Mouse (Mus musculus) embryonic facial prominence, embryonic 13.5 days (tissue): Measurements from ENCODE around the gene Krcc1. TPM values are rescaled to one million over a fixed set of nuclear protein-coding genes. Genes with fewer than 3 reads are reported as not detected.

ENCODE experiments used
- ATAC-seq: fragments of 200-750 bp; cut with Nextera tagmentation; 2 replicates; pipeline ENCODE4 v1.8.0; 2017; ENCODE audit warnings: low read depth; ENCODE audit not compliant: insufficient number of reproducible peaks, insufficient read depth, low FRiP score, low TSS enrichment
- H3K27ac ChIP-seq: fragments of 300-500 bp; sonication (generic); 2 replicates; pipeline ENCODE4 v1.5.1; 2015; ENCODE audit warnings: moderate library complexity, mild to moderate bottlenecking, inconsistent platforms
- H3K27me3 ChIP-seq: fragments of 300-500 bp; sonication (generic); 2 replicates; pipeline ENCODE4 v1.6.1; 2015; ENCODE audit warnings: mild to moderate bottlenecking, inconsistent platforms
- H3K36me3 ChIP-seq: fragments of 300-500 bp; sonication (generic); 2 replicates; pipeline ENCODE4 v1.6.1; 2015; ENCODE audit warnings: mild to moderate bottlenecking, inconsistent platforms
- H3K4me1 ChIP-seq: fragments of 300-500 bp; sonication (generic); 2 replicates; pipeline ENCODE4 v1.6.1; 2015; ENCODE audit warnings: inconsistent platforms
- H3K4me2 ChIP-seq: fragments of 300-500 bp; sonication (generic); 2 replicates; pipeline ENCODE4 v1.6.1; 2015; ENCODE audit warnings: moderate library complexity, mild to moderate bottlenecking, inconsistent platforms
- H3K4me3 ChIP-seq: fragments of 300-500 bp; sonication (generic); 2 replicates; pipeline ENCODE4 v1.5.1; 2015; ENCODE audit warnings: mild to moderate bottlenecking, inconsistent platforms
- H3K9ac ChIP-seq: fragments of 300-500 bp; sonication (generic); 2 replicates; pipeline ENCODE4 v1.6.1; 2015; ENCODE audit warnings: mild to moderate bottlenecking, inconsistent platforms
- H3K9me3 ChIP-seq: fragments of 300-500 bp; sonication (generic); 2 replicates; pipeline ENCODE4 v1.6.1; 2016; ENCODE audit warnings: inconsistent platforms
- WGBS: fragments of 180-500 bp; shearing (Covaris S2); methylation state at CpG from one replicate; pipeline ENCODE4 v1.1.7; 2015; ENCODE audit warnings: mixed read lengths; 5-methylcytosine and 5-hydroxymethylcytosine counted together
- polyA plus RNA-seq: library from polyadenylated mRNA; unstranded; fragments of >200 nt; fragmentation: Nextera tagmentation; extraction: Ambion mirVana; gene quantifications from 2 replicates; pipeline ENCODE4 v1.2.1, GENCODE M21; 2015

The Krcc1 gene
- 38.3 and 41.4 TPM in 2 replicates for polyA plus RNA-seq

GRCm38 (mm10) chr6:71271389-71272315 lies at the start of gene Krcc1:
Gene Krcc1, plus strand, starts transcription at chr6:71271677.
- Histone ChIP-seq H3K9me3 (no peaks in the 10 kb centered on the region), H3K27me3 (no peaks in the 10 kb centered on the region), H3K4me3 (peak within 1 kb of the TSS; percentile 93), H3K4me1 (peaks cover 14% of the 10 kb centered on the region), H3K9ac (peak within 1 kb of the TSS; percentile 99), H3K4me2 (peak within 1 kb of the TSS; percentile 77), H3K27ac (peak within 1 kb of the TSS; percentile 96), H3K36me3 (no peaks in the 10 kb centered on the region)
- ATAC-seq = peak; percentile 95
- WGBS = 1% methylated on average over 80 of the region's 84 CpGs

DNA sequence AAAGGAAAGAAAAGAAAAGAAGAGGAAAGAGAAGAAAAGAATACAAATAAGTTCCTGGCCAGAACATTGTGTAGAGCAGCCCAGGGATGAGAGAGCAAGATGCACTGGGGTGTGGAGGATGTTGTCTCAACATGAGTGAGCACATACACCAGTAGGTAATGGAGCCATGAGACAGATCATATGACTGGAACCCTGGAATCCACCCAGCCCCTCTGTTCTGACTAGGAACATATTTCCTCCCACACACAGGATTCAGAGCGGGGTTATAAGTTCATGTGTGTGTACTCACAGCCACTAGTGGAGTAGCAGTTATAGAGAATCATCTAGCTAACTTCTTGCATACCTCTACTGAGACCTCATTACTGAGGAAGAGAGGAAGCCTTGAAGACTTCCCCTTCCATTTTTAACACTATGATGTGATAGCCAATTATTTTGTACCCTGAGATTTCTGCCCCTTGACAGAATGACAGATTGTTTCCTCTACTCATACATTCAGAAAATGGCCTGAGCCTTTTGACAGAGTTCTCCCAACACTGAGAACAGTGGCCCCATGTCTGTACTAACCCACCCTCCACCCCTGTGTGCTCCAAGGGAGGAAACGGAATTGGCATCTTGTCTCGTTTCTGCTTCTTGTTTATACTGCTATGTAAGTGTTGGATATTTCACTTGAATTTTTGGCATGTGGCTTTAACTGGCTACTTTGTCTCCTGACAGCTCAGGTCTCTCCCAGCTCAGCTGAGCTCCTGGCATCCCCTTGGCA lies 47.1 kb upstream of the Krcc1 start:
- Histone ChIP-seq H3K4me2 (no peak overlapping the region), H3K9me3 (no peaks in the 10 kb centered on the region), H3K27ac (no peak overlapping the region), H3K27me3 (no peaks in the 10 kb centered on the region), H3K9ac (no peak overlapping the region), H3K4me1 (peaks cover 14% of the 10 kb centered on the region), H3K36me3 (no peaks in the 10 kb centered on the region), H3K4me3 (no peak overlapping the region)
- WGBS = 86% methylated on average over 3 of the region's 3 CpGs
- no peak for ATAC-seq

- Histone ChIP-seq H3K4me2 (no peak overlapping the region), H3K4me1 (peaks cover 14% of the 10 kb centered on the region), H3K4me3 (no peak overlapping the region), H3K9ac (no peak overlapping the region), H3K27ac (no peak overlapping the region), H3K36me3 (no peaks in the 10 kb centered on the region), H3K9me3 (no peaks in the 10 kb centered on the region), H3K27me3 (no peaks in the 10 kb centered on the region)
- ATAC-seq = no peak
- WGBS = 42% methylated on average over 6 of the region's 6 CpGs
These were observed 44.9 kb upstream of the Krcc1 start for GRCm38 (mm10) chr6:71226544-71226943.

DNA sequence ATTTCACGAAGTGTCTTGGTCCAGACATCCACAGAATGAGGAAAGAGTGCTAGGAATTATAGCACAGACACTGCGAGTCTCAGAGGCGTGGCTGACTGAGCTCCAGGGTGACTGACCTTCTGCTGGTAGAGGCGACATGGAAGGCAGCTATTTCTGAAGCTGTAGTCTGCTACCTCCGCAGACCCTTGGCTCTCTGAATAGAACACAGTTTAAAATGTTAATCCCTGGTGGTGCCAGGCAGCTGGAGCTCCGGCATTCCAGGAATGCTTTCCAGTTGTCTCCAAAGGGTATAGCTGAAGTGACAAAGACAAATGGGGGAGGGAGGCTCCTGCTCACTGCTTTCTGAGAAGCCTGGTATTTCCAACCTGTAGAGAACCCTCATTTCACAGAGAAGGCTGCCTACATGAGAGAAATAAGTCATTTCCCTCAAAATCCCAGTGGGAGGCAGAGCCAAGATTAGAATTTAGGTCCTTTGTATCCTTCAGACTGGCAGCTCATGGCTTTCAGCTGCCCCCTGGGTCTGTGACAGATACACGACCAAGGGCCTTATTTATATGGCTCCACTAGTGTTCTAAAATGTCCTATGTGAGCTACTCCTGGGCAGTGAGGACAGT lies 44.2 kb upstream of the Krcc1 start:
- 10% methylated on average over 7 of the region's 7 CpGs for WGBS
- no peak for ATAC-seq
- H3K4me3 ChIP-seq = no peak overlapping the region
- H3K27me3 ChIP-seq = no peaks in the 10 kb centered on the region
- H3K9me3 ChIP-seq = no peaks in the 10 kb centered on the region
- H3K4me1 ChIP-seq = peaks cover 14% of the 10 kb centered on the region
- H3K4me2 ChIP-seq = peak overlapping the region; percentile 1; the same call in 1 of the 2 replicates
- no peaks in the 10 kb centered on the region for H3K36me3 ChIP-seq
- H3K27ac ChIP-seq = no peak overlapping the region
- no peak overlapping the region for H3K9ac ChIP-seq

- Histone ChIP-seq H3K36me3 (no peaks in the 10 kb centered on the region), H3K4me2 (no peak overlapping the region), H3K27ac (no peak overlapping the region), H3K27me3 (no peaks in the 10 kb centered on the region), H3K9ac (no peak overlapping the region), H3K9me3 (no peaks in the 10 kb centered on the region), H3K4me3 (no peak overlapping the region), H3K4me1 (no peaks in the 10 kb centered on the region)
- 77% methylated on average over 13 of the region's 13 CpGs for WGBS
- ATAC-seq = no peak
These were observed 36.4 kb upstream of the Krcc1 start for GRCm38 (mm10) chr6:71235121-71235520.

GRCm38 (mm10) chr6:71235944-71236343 lies 35.5 kb upstream of the Krcc1 start:
- ATAC-seq = no peak
- no peak overlapping the region for H3K27ac ChIP-seq
- H3K4me3 ChIP-seq = no peak overlapping the region
- WGBS = 77% methylated on average over 3 of the region's 3 CpGs
- no peaks in the 10 kb centered on the region for H3K4me1 ChIP-seq
- no peaks in the 10 kb centered on the region for H3K9me3 ChIP-seq
- no peak overlapping the region for H3K9ac ChIP-seq
- H3K27me3 ChIP-seq = no peaks in the 10 kb centered on the region
- H3K36me3 ChIP-seq = no peaks in the 10 kb centered on the region
- no peak overlapping the region for H3K4me2 ChIP-seq

DNA sequence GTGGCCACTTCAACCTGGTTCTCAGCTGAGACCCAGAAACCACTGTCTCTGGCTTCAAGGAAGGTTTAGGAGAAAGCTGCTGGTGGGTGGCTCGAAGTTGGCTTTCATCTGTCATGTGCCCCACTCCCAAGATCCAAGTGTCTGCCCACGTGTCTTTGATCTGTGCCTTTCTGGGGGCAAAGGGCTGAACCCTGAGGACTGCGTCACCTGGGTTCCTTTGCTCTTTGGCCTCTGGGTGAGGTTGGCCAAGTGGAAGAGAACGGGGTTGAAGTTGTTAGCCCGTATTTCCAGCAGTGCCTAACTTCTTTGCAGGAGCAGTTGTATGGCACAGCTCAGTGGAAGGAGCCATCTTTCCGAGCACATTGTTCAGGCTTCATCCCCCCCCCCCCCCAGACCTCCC lies 35.0 kb upstream of the Krcc1 start:
- WGBS = 80% methylated on average over 6 of the region's 6 CpGs
- no peak for ATAC-seq
- H3K27me3 ChIP-seq = no peaks in the 10 kb centered on the region
- H3K36me3 ChIP-seq = no peaks in the 10 kb centered on the region
- no peak overlapping the region for H3K27ac ChIP-seq
- H3K4me1 ChIP-seq = no peaks in the 10 kb centered on the region
- no peak overlapping the region for H3K4me2 ChIP-seq
- no peaks in the 10 kb centered on the region for H3K9me3 ChIP-seq
- no peak overlapping the region for H3K4me3 ChIP-seq
- no peak overlapping the region for H3K9ac ChIP-seq

DNA sequence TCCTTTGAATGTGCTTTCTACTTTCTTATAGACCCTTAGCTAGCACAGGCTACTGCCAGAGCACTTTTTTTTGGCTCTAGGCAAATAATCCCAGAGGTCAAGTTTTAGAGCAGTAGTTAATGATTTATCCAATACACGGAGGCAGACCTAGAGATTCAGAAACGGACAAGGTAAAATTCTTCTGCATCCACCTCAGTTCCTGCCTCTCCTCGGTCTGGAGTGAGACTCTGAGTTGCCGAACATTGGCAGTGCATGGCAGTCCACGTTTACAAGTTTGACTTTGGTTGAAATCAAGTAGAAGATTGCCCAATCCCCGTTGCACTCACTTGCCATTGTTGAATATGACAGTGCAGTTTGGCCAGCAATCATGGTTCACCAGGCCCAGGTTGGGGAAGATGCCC lies 34.4 kb upstream of the Krcc1 start:
- Histone ChIP-seq H3K36me3 (no peaks in the 10 kb centered on the region), H3K9me3 (no peaks in the 10 kb centered on the region), H3K27me3 (no peaks in the 10 kb centered on the region), H3K4me3 (no peak overlapping the region), H3K4me1 (no peaks in the 10 kb centered on the region), H3K9ac (no peak overlapping the region), H3K4me2 (no peak overlapping the region), H3K27ac (no peak overlapping the region)
- WGBS = 89% methylated on average over 6 of the region's 6 CpGs
- ATAC-seq = no peak

- no peak for ATAC-seq
- Histone ChIP-seq H3K9me3 (no peaks in the 10 kb centered on the region), H3K4me2 (no peak overlapping the region), H3K4me1 (no peaks in the 10 kb centered on the region), H3K36me3 (no peaks in the 10 kb centered on the region), H3K27ac (no peak overlapping the region), H3K9ac (no peak overlapping the region), H3K4me3 (no peak overlapping the region), H3K27me3 (no peaks in the 10 kb centered on the region)
- 88% methylated on average over 26 of the region's 26 CpGs for WGBS
These were observed 32.3 kb upstream of the Krcc1 start for GRCm38 (mm10) chr6:71239069-71239750.

DNA sequence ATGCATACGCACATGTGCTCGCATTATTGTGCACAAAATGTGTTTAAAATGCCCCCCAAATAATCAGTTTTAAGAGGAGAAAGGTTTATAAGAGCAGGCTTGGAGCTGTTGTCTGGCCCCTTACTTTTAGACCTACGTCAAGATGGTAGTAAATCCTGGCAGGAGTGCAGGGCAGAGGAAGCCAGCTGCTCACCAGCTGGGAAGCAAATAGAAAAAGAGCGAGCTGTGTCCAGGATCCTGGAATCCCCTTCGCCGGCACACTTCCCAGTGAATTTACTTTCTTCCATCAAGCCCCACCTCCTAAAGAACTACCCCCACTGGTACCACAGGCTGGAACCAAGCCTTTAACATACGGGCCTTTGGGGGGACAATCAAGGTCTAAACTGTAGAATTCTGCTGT lies 30.6 kb upstream of the Krcc1 start:
- Histone ChIP-seq H3K9me3 (no peaks in the 10 kb centered on the region), H3K27me3 (no peaks in the 10 kb centered on the region), H3K4me1 (no peaks in the 10 kb centered on the region), H3K36me3 (no peaks in the 10 kb centered on the region), H3K9ac (no peak overlapping the region), H3K27ac (no peak overlapping the region), H3K4me3 (no peak overlapping the region), H3K4me2 (no peak overlapping the region)
- WGBS = 79% methylated on average over 7 of the region's 7 CpGs
- ATAC-seq = no peak

GRCm38 (mm10) chr6:71242811-71243210 lies 28.7 kb upstream of the Krcc1 start:
- no peak overlapping the region for H3K27ac ChIP-seq
- H3K9ac ChIP-seq = no peak overlapping the region
- H3K9me3 ChIP-seq = no peaks in the 10 kb centered on the region
- 86% methylated on average over 1 of the region's 1 CpGs for WGBS
- no peak for ATAC-seq
- H3K27me3 ChIP-seq = no peaks in the 10 kb centered on the region
- H3K36me3 ChIP-seq = no peaks in the 10 kb centered on the region
- no peak overlapping the region for H3K4me2 ChIP-seq
- H3K4me3 ChIP-seq = no peak overlapping the region
- H3K4me1 ChIP-seq = no peaks in the 10 kb centered on the region
